Mouse (Mus musculus) liver, embryonic 14.5 days (tissue): ENCODE results near the gene Plppr1.

ENCODE experiments used
- CTCF ChIP-seq: IDR thresholded peaks from 2 replicates; pipeline ENCODE4 v1.5.1; 2016; ENCODE audit warnings: antibody characterized with exemption, low read depth, control low read depth
- EP300 ChIP-seq: IDR thresholded peaks from 2 replicates; pipeline ENCODE4 v1.6.1; 2016; ENCODE audit warnings: antibody characterized with exemption, low read depth

DNA sequence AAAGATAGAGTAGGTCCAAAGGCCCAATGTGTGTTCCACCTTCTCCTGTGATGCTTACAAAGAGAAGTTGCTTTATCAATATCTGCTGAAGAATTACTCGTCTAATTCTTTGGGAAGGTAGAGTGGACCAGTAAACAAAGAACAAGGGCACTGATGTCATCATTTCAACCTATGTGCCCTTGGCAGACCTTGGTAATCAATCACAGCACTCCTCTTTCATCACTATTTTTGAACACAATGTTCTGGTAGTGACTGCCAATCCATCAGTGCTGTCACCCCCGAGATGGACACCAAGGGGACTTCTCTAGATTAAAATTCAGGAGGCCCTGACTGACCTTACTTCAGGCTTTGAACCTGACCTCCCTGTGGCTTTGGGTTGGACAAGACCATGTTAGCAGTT lies 89.7 kb downstream of the Plppr1 start:
- TF ChIP-seq CTCF (no peak), EP300 (no peak)
